ENCODE assay signal across 10 mouse cellular contexts in the genomic region with DNA sequence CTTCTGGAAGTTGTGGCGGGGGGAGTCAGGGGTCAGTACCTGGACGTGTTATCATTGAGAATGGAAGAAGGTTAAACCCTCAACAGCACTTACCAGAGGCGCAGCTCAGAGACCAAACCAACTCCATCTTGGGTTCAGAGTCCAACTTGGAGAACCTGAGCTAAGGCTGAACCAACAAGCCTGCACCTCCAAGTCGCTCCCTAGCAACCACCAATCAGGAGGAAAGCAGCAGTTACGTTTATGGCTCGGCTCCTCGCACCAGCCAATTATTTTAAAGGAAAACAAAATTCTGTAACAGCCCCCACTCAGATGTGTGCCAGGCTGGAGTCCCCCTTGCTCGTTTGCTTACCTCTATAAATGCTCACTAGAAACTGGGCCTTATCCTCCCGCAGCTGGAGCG.
"Had no signal": no experiment of that assay in that cellular context is flagged by ENCODE, and none has a peak within 500 bp of the region (broad histone marks: within the 10 kb centered on the region; RNA-seq: fewer than 3 reads in every experiment).

No protein-coding gene starts in this region.

- DNase-seq: kidney, adult 18-20 months; kidney, postnatal 10 days; lung, adult 18-20 months; thymus, postnatal 4 days had no signal

- H3K9ac ChIP-seq: intestine, embryonic 15.5 days; midbrain, embryonic 13.5 days; neural tube, embryonic 12.5 days had no signal

- H3K4me3 ChIP-seq: intestine, embryonic 15.5 days; left cerebral cortex, adult 2 months; limb, embryonic 10.5 days; midbrain, embryonic 13.5 days; myocyte; neural tube, embryonic 12.5 days had no signal

- H3K4me1 ChIP-seq: limb, embryonic 10.5 days; midbrain, embryonic 13.5 days; neural tube, embryonic 12.5 days had no signal

- H3K36me3 ChIP-seq: intestine, embryonic 15.5 days; limb, embryonic 10.5 days; midbrain, embryonic 13.5 days; neural tube, embryonic 12.5 days had no signal

- H3K27me3 ChIP-seq: intestine, embryonic 15.5 days; midbrain, embryonic 13.5 days; neural tube, embryonic 12.5 days had no signal

- H3K27ac ChIP-seq: intestine, embryonic 15.5 days; left cerebral cortex, adult 2 months; limb, embryonic 10.5 days; midbrain, embryonic 13.5 days; neural tube, embryonic 12.5 days had no signal

- H3K9me3 ChIP-seq: intestine, embryonic 15.5 days; limb, embryonic 10.5 days; midbrain, embryonic 13.5 days; neural tube, embryonic 12.5 days had no signal

- H3K4me2 ChIP-seq: intestine, embryonic 15.5 days; midbrain, embryonic 13.5 days; neural tube, embryonic 12.5 days had no signal

- ATAC-seq: intestine, embryonic 15.5 days; midbrain, embryonic 13.5 days had no signal
